Mouse (Mus musculus) embryonic facial prominence, embryonic 10.5 days (tissue): ENCODE measurements at regions not wholly inside any gene's neighbourhood (a gene's known extent, or its start where the extent isn't known, plus 50 kb on each side); places are given as distances from the start of the nearest gene placed in this dataset.

Experiments used
- DNase-seq: peaks from one replicate; pipeline ENCODE4 v3.0.0-alpha.2; 2017; ENCODE audit warnings: low spot score
- H3K27ac ChIP-seq: fragments of 300-500 bp; sonication (generic); replicated peaks from 2 replicates; pipeline ENCODE4 v1.5.1; 2016; ENCODE audit warnings: mild to moderate bottlenecking
- H3K27me3 ChIP-seq: fragments of 300-500 bp; sonication (generic); replicated peaks from 2 replicates; pipeline ENCODE4 v1.6.1; 2016; ENCODE audit warnings: low read depth, mild to moderate bottlenecking; ENCODE audit not compliant: poor library complexity, severe bottlenecking
- H3K36me3 ChIP-seq: fragments of 300-500 bp; sonication (generic); replicated peaks from 2 replicates; pipeline ENCODE4 v1.6.1; 2016; ENCODE audit warnings: mild to moderate bottlenecking, moderate library complexity
- H3K4me1 ChIP-seq: fragments of 300-500 bp; sonication (generic); 2 replicates; pipeline ENCODE4 v1.6.1; 2016
- H3K4me3 ChIP-seq: fragments of 300-500 bp; sonication (generic); 2 replicates; pipeline ENCODE4 v1.5.1; 2016; ENCODE audit warnings: mild to moderate bottlenecking, moderate library complexity
- H3K9me3 ChIP-seq: fragments of 300-500 bp; sonication (generic); 2 replicates; pipeline ENCODE4 v1.6.1; 2016; ENCODE audit warnings: mild to moderate bottlenecking
- WGBS: fragments of 180-500 bp; shearing (Covaris S2); methylation state at CpG from one replicate; pipeline ENCODE4 v1.1.7; 2016; 5-methylcytosine and 5-hydroxymethylcytosine counted together

GRCm38 (mm10) chr11:114331579-114332150 lies 264.8 kb upstream of the Sdk2 start:
- WGBS: 71% methylated on average over 5 of the region's 5 CpGs

DNA sequence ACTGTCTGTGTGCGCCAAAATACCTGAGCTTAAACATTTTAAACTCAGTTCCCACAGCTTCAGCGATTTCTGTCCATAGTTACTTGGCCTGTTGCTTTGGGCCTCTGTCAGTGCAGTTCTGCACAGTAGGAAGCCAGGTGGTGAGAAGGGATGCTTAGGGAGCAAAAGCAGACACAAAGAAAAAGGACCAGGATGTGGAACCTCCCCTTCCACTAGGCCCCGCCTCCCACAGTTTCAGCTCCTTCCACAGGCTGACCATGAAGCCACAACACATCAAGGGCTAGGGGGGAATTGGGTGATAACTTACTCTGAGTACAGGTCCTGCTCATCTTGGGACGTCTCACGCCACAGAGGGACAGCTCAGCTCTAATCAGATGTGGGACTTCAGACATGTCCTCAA lies 263.5 kb upstream of the Sdk2 start:
- H3K4me3 ChIP-seq: no peak overlapping the region
- no peaks in the 10 kb centered on the region for H3K4me1 ChIP-seq
- H3K36me3 ChIP-seq: no peaks in the 10 kb centered on the region
- WGBS: 92% methylated on average over 5 of the region's 5 CpGs
- no peak overlapping the region for H3K27ac ChIP-seq
- no peaks in the 10 kb centered on the region for H3K27me3 ChIP-seq
- H3K9me3 ChIP-seq: no peaks in the 10 kb centered on the region
- DNase-seq: no peak

More at GRCm38 (mm10) chr11:114331579-114332150, 264.8 kb upstream of the Sdk2 start:
- H3K36me3 ChIP-seq: no peaks in the 10 kb centered on the region
- no peak for DNase-seq
- no peaks in the 10 kb centered on the region for H3K27me3 ChIP-seq
- no peak overlapping the region for H3K4me3 ChIP-seq
- peaks cover 11% of the 10 kb centered on the region for H3K4me1 ChIP-seq
- peak overlapping the region; percentile 30; the same call in 1 of the 2 replicates for H3K27ac ChIP-seq
- no peaks in the 10 kb centered on the region for H3K9me3 ChIP-seq

- H3K4me3 ChIP-seq: no peak overlapping the region
- WGBS: 90% methylated on average over 4 of the region's 4 CpGs
- no peaks in the 10 kb centered on the region for H3K27me3 ChIP-seq
- no peaks in the 10 kb centered on the region for H3K9me3 ChIP-seq
- no peak overlapping the region for H3K27ac ChIP-seq
- no peak for DNase-seq
- H3K4me1 ChIP-seq: peaks cover 5% of the 10 kb centered on the region
- no peaks in the 10 kb centered on the region for H3K36me3 ChIP-seq
These were observed 255.8 kb upstream of the Sdk2 start for GRCm38 (mm10) chr11:114322627-114323026.

GRCm38 (mm10) chr11:114321974-114322373 lies 255.1 kb upstream of the Sdk2 start:
- Histone ChIP-seq H3K9me3 (no peaks in the 10 kb centered on the region), H3K4me1 (peaks cover 9% of the 10 kb centered on the region), H3K27me3 (no peaks in the 10 kb centered on the region), H3K4me3 (no peak overlapping the region), H3K36me3 (no peaks in the 10 kb centered on the region), H3K27ac (no peak overlapping the region)
- 84% methylated on average over 12 of the region's 12 CpGs for WGBS
- no peak for DNase-seq

DNA sequence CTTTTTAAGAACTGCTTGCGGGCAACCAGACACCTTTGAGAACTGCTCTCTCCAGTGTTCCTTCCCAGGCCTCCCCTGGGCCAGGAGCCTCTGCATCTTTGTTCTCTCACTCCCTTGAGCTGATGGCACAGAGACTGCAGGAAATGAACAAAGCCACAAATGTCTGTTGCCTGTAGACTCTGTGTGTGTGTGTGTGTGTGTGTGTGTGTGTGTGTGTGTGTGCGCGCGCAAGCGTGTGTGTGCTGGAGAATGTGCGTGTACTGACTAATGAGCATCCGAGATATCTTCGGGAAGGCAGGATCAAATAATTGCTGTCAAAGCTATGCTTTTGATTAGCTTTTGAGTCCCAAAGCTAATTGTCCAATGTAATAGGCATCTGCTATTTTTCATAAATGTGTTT lies 254.7 kb upstream of the Sdk2 start:
- H3K9me3 ChIP-seq: no peaks in the 10 kb centered on the region
- H3K4me1 ChIP-seq: peaks cover 11% of the 10 kb centered on the region
- DNase-seq: no peak
- H3K36me3 ChIP-seq: no peaks in the 10 kb centered on the region
- H3K27me3 ChIP-seq: peaks cover 2% of the 10 kb centered on the region
- H3K27ac ChIP-seq: no peak overlapping the region
- 92% methylated on average over 8 of the region's 8 CpGs for WGBS
- H3K4me3 ChIP-seq: no peak overlapping the region

- Histone ChIP-seq H3K9me3 (no peaks in the 10 kb centered on the region), H3K4me1 (peaks cover 29% of the 10 kb centered on the region), H3K27me3 (peaks cover 49% of the 10 kb centered on the region), H3K4me3 (no peak overlapping the region), H3K36me3 (no peaks in the 10 kb centered on the region), H3K27ac (no peak overlapping the region)
- DNase-seq: no peak
- WGBS: 81% methylated on average over 8 of the region's 8 CpGs
These were observed 248.4 kb upstream of the Sdk2 start for GRCm38 (mm10) chr11:114315274-114315673.

GRCm38 (mm10) chr11:114313652-114314051 lies 246.8 kb upstream of the Sdk2 start:
- peak; percentile 25 for DNase-seq
- Histone ChIP-seq H3K4me3 (no peak overlapping the region), H3K36me3 (no peaks in the 10 kb centered on the region), H3K9me3 (no peaks in the 10 kb centered on the region), H3K27ac (no peak overlapping the region), H3K27me3 (peaks cover 49% of the 10 kb centered on the region), H3K4me1 (peaks cover 44% of the 10 kb centered on the region)
- 38% methylated on average over 6 of the region's 6 CpGs for WGBS

- Histone ChIP-seq H3K27me3 (peaks cover 55% of the 10 kb centered on the region), H3K4me1 (peaks cover 34% of the 10 kb centered on the region), H3K9me3 (no peaks in the 10 kb centered on the region), H3K36me3 (no peaks in the 10 kb centered on the region), H3K4me3 (no peak overlapping the region), H3K27ac (no peak overlapping the region)
- DNase-seq: no peak
- 75% methylated on average over 4 of the region's 4 CpGs for WGBS
These were observed 244.8 kb upstream of the Sdk2 start for GRCm38 (mm10) chr11:114311640-114312039.

DNA sequence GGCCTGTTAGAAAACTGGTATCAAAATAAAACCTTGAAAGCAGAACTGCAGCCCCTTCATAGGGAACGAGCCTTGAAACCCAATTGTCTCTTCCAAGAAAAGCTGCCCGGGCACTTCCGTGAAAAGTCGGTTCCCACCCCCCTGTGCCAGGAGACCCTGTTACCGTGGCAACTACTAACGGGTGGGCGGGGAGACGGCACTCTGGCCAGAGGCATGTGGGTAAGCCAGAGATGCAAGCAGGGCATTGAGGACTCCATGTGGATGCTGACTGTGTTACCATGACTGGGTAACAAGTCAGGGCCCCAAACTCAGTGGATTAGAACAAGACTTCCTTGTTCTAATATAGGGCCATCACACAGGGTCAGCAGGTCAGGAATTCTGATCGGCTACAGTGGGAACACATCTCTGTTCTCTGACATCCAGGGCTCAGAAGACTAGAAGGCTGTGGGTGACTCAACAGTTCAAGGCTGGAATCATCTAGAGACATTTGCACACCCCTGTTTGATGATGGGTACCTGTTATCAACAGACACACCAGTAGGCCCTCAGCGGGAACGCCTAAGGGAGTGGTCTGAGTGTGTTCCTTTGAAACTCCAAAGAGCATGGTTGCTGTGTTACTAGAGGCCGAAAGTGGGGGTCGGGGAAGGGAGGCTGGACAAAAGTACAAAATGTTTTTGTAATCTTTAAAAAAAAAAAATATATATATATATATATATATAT lies 236.9 kb upstream of the Sdk2 start:
- Histone ChIP-seq H3K27me3 (peaks cover 15% of the 10 kb centered on the region; the same call in 1 of the 2 replicates), H3K9me3 (no peaks in the 10 kb centered on the region), H3K4me3 (no peak overlapping the region), H3K27ac (0 out of 2 replicates have a peak overlapping the region, but pooled peaks have one; percentile 0), H3K36me3 (no peaks in the 10 kb centered on the region), H3K4me1 (peaks cover 22% of the 10 kb centered on the region)
- WGBS: 43% methylated on average over 13 of the region's 13 CpGs
- DNase-seq: peak; percentile 69

DNA sequence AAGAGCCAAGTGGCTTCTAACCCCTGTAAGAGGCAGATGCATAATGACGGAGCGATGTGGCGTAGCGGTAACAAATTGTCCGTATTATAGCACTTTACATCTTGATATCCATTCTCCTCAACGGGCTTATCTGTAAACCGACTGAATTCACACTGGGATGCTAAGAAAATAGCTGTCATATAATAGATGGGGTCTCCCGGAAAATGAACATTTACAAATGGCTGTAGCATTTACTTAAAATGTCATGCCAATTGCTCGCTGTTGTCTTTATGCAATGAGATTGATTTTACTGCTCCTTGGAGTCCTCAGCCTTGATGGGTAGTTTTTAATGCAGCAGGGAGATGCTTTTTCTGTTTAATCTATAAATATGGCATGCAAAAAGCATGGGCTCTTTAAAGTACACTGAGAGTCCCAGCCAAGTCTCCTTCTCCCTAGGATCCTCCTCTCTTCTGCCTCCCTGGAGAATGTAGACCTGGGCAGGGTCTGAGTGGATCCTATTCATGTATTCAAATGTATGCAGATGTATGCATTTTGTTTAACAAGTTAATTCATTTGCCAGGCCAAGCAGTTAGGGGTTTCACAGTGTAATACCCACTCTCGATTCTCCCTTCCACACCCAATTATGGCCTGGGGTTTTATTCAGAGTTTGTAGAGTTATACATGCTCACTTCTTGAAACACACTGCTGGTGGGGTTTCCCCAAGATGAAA lies 233.9 kb upstream of the Sdk2 start:
- Histone ChIP-seq H3K4me1 (peaks cover 14% of the 10 kb centered on the region), H3K27ac (no peak overlapping the region), H3K27me3 (0 out of 2 replicates have a peak, but pooled peaks cover 5% of the 10 kb centered on the region), H3K4me3 (no peak overlapping the region), H3K9me3 (no peaks in the 10 kb centered on the region), H3K36me3 (no peaks in the 10 kb centered on the region)
- 91% methylated on average over 10 of the region's 10 CpGs for WGBS
- no peak for DNase-seq

GRCm38 (mm10) chr11:114296816-114297334 lies 230.0 kb upstream of the Sdk2 start:
- Histone ChIP-seq H3K4me1 (0 out of 2 replicates have a peak, but pooled peaks cover 2% of the 10 kb centered on the region), H3K9me3 (no peaks in the 10 kb centered on the region), H3K4me3 (no peak overlapping the region), H3K27ac (no peak overlapping the region), H3K27me3 (no peaks in the 10 kb centered on the region), H3K36me3 (no peaks in the 10 kb centered on the region)
- WGBS: 90% methylated on average over 10 of the region's 10 CpGs
- no peak for DNase-seq

GRCm38 (mm10) chr11:114294511-114295250 lies 227.8 kb upstream of the Sdk2 start:
- 74% methylated on average over 5 of the region's 5 CpGs for WGBS
- H3K9me3 ChIP-seq: no peaks in the 10 kb centered on the region
- no peaks in the 10 kb centered on the region for H3K36me3 ChIP-seq
- no peak for DNase-seq
- no peak overlapping the region for H3K4me3 ChIP-seq
- H3K4me1 ChIP-seq: 0 out of 2 replicates have a peak, but pooled peaks cover 2% of the 10 kb centered on the region
- H3K27ac ChIP-seq: no peak overlapping the region
- no peaks in the 10 kb centered on the region for H3K27me3 ChIP-seq
